Mouse (Mus musculus): ENCODE results near the gene Tk1.

DNA sequence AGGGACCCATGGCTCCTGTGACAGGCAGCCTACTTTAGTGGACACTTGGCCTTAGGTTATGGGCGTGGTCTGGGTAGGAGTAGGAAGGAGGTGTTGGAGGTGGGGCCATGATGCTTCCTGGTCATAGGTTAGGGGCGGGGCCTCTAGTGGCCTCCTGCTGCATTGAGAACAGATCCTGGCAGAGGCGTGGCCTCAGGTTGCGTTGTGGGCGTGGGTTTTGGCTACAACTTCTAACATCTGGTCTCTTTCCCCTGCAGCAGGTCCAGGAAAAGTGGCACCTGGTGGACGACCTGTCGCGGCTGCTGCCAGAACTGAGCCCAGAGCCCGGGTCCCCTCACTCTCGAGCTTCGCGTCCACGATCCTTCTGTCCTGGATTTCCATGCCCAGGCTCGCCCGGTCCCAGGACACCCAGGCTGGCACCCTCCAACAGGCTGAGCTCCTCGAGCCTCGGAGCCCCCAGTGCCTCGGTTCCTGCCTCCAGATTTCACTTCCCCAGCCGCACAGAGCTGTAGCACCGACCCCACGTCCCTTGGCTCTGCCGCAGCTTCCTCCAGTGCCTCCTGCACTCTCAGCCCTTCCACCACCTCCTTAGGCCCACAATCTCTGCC is 33.5 kb downstream of the Tk1 start:
- TF ChIP-seq NANOG (IDR thresholded peaks at IDR 0.05; ENCODE audit: borderline replicate concordance, low read length) (no peak), CTCF (conservative IDR thresholded peaks at IDR 0.05; ENCODE audit: low read length) (no peak)
